Mouse (Mus musculus) heart, embryonic 13.5 days (tissue): ENCODE results near the gene Arid3a. TPM values are rescaled to one million over a fixed set of nuclear protein-coding genes. Genes with fewer than 3 reads are reported as not detected.

Experiments
- ATAC-seq: fragments of 200-750 bp; cut with Nextera tagmentation; 2 replicates; pipeline ENCODE4 v1.8.0; 2017; ENCODE audit warnings: moderate TSS enrichment; ENCODE audit not compliant: insufficient number of reproducible peaks, low FRiP score, low TSS enrichment; ENCODE audit errors: extremely low read depth
- H3K27ac ChIP-seq: fragments of 300-500 bp; sonication (generic); replicated peaks from 2 replicates; pipeline ENCODE4 v1.5.1; 2015; ENCODE audit warnings: moderate library complexity, mild to moderate bottlenecking, inconsistent platforms
- H3K27me3 ChIP-seq: fragments of 300-500 bp; sonication (generic); replicated peaks from 2 replicates; pipeline ENCODE4 v1.6.1; 2015; ENCODE audit warnings: mild to moderate bottlenecking, inconsistent platforms
- H3K36me3 ChIP-seq: fragments of 300-500 bp; sonication (generic); 2 replicates; pipeline ENCODE4 v1.6.1; 2015; ENCODE audit warnings: mild to moderate bottlenecking, inconsistent platforms
- H3K4me1 ChIP-seq: fragments of 300-500 bp; sonication (generic); 2 replicates; pipeline ENCODE4 v1.6.1; 2015; ENCODE audit warnings: inconsistent platforms
- H3K4me2 ChIP-seq: fragments of 300-500 bp; sonication (generic); 2 replicates; pipeline ENCODE4 v1.6.1; 2015; ENCODE audit warnings: inconsistent platforms, mild to moderate bottlenecking, moderate library complexity
- H3K4me3 ChIP-seq: fragments of 300-500 bp; sonication (generic); 2 replicates; pipeline ENCODE4 v1.5.1; 2015; ENCODE audit warnings: moderate library complexity, mild to moderate bottlenecking, inconsistent platforms
- H3K9ac ChIP-seq: fragments of 300-500 bp; sonication (generic); 2 replicates; pipeline ENCODE4 v1.6.1; 2015; ENCODE audit warnings: inconsistent platforms, mild to moderate bottlenecking, moderate library complexity
- H3K9me3 ChIP-seq: fragments of 300-500 bp; sonication (generic); 2 replicates; pipeline ENCODE4 v1.6.1; 2016; ENCODE audit warnings: inconsistent platforms
- WGBS: fragments of 180-500 bp; shearing (Covaris S2); methylation state at CpG from one replicate; pipeline ENCODE4 v1.1.7; 2015; ENCODE audit warnings: mixed read lengths; 5-methylcytosine and 5-hydroxymethylcytosine counted together
- polyA plus RNA-seq: library from polyadenylated mRNA; unstranded; fragments of >200 nt; fragmentation: Nextera tagmentation; extraction: Ambion mirVana; gene quantifications from 2 replicates; pipeline ENCODE4 v1.2.1, GENCODE M21; 2015

Arid3a gene
- polyA plus RNA-seq, 1 experiment from 2014 or later = 4.2 TPM

DNA sequence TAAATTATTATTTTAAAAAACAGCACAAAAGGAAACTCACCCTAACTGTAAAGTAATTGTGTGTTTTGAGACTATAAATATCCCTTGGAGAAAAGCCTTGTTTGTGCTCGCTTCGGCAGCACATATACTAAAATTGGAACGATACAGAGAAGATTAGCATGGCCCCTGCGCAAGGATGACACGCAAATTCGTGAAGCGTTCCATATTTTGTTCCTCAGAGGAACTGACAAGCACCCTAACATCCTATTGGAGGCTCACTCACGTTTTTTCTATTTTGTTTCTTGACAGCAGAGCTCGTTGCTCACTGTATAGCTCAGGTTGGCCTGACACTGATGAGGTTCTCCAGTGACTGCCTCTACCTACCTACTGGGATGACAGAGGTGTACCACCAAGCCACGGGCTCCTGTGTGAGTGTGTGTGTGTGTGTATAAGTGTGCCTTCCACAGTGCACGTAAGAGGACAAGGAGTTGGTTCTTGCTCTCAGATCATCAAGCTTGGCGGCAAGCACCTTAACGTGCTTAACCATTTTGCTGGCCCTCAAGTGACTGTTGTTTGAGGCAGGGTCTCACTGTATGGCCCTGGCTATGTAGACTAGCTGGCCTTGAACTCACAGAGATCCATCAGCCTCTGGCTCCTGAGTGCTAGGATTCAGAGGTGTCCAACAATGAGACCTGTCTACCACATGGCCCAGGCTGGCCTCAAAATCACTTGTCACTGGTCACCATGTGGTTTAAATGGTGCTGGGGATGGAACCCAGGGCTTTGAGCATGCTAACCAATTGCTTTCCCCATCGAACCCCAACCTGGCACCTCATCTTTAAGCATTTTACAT lies 17.5 kb upstream of the Arid3a start:
- no peak for ATAC-seq
- WGBS = 24% methylated on average over 14 of the region's 14 CpGs
- H3K36me3 ChIP-seq = peaks cover 62% of the 10 kb centered on the region
- peak overlapping the region; percentile 68 for H3K4me2 ChIP-seq
- H3K27me3 ChIP-seq = no peaks in the 10 kb centered on the region
- peak overlapping the region; percentile 71 for H3K4me3 ChIP-seq
- peak overlapping the region; percentile 57 for H3K9ac ChIP-seq
- H3K27ac ChIP-seq = peak overlapping the region; percentile 51
- H3K4me1 ChIP-seq = peaks cover 22% of the 10 kb centered on the region
- H3K9me3 ChIP-seq = no peaks in the 10 kb centered on the region

DNA sequence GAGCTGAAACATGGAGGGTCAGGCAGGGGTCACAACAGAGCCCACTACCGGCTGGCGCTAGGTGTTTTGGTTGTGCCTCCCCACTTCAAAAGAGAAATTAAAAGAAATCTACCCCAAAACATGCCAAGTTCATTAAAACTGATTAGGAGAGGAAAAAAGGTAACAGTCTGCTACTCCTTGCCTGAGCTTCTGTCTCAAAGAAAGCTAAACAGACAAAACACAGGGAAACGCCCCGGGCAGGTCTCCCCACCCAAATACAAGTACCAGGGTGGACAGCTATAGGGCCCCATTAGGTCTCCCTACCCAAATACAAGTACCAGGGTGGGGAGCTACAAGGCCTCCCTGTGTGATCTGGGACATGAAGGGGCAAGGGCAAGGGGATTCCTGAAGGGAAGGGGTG lies 16.3 kb upstream of the Arid3a start, which contains the start of gene Gm26602:
Gene Gm26602, plus strand, starts transcription at position 301 of the 400 bp plus-strand sequence.
- no peak within 1 kb of the TSS for H3K4me2 ChIP-seq
- peaks cover 34% of the 10 kb centered on the region for H3K4me1 ChIP-seq
- no peak within 1 kb of the TSS for H3K27ac ChIP-seq
- WGBS = 95% methylated on average over 4 of the region's 4 CpGs
- H3K36me3 ChIP-seq = peaks cover 50% of the 10 kb centered on the region
- no peak within 1 kb of the TSS for H3K4me3 ChIP-seq
- no peaks in the 10 kb centered on the region for H3K27me3 ChIP-seq
- H3K9ac ChIP-seq = peak within 1 kb of the TSS; percentile 4; the same call in 1 of the 2 replicates
- H3K9me3 ChIP-seq = no peaks in the 10 kb centered on the region
- no peak for ATAC-seq

DNA sequence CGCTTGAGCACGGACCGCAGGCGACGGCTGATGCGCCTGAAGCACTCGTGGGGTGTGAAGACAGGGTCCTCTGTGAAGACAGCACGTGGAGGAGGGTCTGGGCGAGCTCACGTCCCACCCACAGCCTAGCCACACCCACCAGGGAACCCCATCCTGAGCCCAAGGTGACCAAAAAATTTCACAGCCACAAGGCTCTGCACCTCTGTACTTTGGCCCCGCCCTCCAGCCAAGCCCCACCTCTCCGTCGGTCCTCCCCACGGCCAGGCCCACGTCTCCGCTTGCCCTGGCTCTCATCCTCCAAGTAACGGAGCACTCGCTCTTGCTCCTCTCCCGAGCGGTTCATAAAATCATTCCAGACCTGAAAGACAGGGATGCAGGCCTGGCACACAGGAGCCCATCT lies 14.4 kb upstream of the Arid3a start:
- Histone ChIP-seq H3K36me3 (peaks cover 32% of the 10 kb centered on the region), H3K9me3 (no peaks in the 10 kb centered on the region), H3K4me3 (no peak overlapping the region), H3K27ac (no peak overlapping the region), H3K9ac (no peak overlapping the region; the same call in 1 of the 2 replicates), H3K4me1 (peaks cover 44% of the 10 kb centered on the region), H3K4me2 (no peak overlapping the region), H3K27me3 (peaks cover 2% of the 10 kb centered on the region)
- no peak for ATAC-seq
- 64% methylated on average over 20 of the region's 20 CpGs for WGBS

DNA sequence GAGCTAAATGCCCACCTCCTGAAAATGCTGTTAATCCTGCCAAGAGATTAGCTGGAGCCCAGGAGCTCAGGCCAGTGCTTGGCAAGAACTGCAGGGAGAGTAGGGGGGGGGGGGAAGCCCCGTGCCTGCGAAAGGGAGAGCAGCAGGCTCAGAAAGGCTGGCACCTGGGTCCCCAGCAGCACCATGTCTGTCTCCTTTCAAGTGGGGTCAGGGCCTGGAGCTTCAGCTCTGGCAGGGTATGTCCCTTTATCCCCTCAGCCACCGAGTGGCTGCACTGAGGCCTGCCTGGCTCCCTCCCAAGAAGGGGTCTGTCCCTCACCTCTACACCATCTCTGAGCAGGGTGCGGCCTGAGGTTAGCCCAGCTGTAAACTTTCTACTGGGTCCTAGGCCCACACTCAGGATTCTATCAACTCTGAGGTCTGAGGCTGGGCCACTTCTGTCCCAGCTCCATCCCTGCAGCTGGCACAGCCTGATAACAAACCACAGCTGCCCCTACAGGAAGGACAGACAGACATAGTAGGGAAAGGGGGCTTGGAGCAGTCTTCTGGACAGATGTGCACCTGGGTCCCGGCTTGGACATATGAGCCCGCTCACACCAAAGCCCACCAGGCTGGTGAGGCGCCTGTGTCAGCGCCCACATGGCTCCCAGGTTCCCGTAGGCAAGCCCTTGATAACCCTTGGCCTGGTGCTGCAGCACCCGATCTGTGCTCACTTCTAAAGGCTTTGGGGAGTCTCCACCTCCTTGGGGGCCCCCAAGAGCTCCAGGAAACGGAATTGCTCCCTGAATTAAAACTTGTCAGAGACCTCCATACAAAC lies 12.5 kb upstream of the Arid3a start:
- ATAC-seq = no peak
- H3K27me3 ChIP-seq = peaks cover 21% of the 10 kb centered on the region
- peak overlapping the region; percentile 58 for H3K9ac ChIP-seq
- H3K27ac ChIP-seq = no peak overlapping the region
- WGBS = 57% methylated on average over 11 of the region's 11 CpGs
- H3K4me2 ChIP-seq = peak overlapping the region; percentile 86; the same call in 1 of the 2 replicates
- 0 out of 2 replicates have a peak overlapping the region, but pooled peaks have one; percentile 6 for H3K4me3 ChIP-seq
- H3K9me3 ChIP-seq = no peaks in the 10 kb centered on the region
- peaks cover 32% of the 10 kb centered on the region for H3K36me3 ChIP-seq
- peaks cover 50% of the 10 kb centered on the region for H3K4me1 ChIP-seq

DNA sequence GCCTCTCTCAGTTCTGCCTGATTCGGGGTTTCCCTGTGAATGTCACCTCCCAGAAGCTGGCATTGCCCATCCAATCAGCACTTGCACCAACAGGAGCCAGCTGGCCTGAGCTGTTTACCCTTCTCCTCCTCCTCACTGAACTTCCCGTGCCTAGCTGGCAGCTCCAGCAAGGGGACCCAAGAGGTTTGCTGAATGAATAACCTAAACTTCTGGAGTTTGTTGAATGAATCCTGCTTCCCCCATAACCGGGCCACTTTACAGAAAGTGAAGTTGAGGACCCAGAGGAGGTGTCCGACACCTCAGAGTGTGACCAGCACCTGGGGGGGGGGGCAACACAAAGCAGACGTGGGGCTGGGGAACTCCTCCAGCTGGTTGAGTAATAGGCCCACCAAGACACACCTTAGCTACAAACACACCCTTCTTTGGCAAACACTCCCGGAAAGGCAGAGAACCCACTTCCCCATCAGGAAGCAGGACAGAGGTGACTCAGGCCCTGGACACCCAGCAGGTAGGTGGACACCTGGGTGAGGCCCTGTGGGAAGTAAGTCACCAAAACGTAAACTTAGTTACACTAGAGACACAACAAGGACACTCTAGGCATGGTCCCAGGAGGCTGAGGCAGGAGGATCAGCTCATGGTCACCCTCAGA lies 11.8 kb upstream of the Arid3a start:
- peak overlapping the region; percentile 58 for H3K9ac ChIP-seq
- peaks cover 28% of the 10 kb centered on the region for H3K27me3 ChIP-seq
- peaks cover 48% of the 10 kb centered on the region for H3K4me1 ChIP-seq
- 0 out of 2 replicates have a peak overlapping the region, but pooled peaks have one; percentile 6 for H3K4me3 ChIP-seq
- H3K36me3 ChIP-seq = peaks cover 32% of the 10 kb centered on the region
- peak overlapping the region; percentile 86 for H3K4me2 ChIP-seq
- no peaks in the 10 kb centered on the region for H3K9me3 ChIP-seq
- ATAC-seq = no peak
- WGBS = 68% methylated on average over 7 of the region's 7 CpGs
- no peak overlapping the region for H3K27ac ChIP-seq

DNA sequence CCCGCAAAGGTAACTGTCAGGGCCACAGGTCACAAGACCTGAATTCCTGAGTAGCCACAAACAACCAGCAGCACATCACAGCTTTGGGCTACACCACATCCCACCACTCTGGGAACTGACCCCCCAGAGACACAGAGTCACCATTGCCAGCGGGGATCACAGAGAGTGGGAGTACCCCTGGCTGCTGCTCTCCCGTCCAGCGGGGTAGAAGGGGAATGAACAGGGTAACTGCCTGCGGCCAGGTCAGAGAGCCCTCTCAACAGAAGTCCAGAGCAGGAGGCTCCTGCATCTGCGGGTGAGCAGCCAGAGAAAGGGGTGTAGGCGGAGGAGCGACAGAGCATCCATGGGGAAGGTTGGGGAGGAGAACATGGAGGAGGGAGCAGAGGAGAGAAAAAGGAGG lies 10.8 kb upstream of the Arid3a start:
- H3K4me1 ChIP-seq = peaks cover 55% of the 10 kb centered on the region
- H3K4me2 ChIP-seq = peak overlapping the region; percentile 86
- H3K4me3 ChIP-seq = peak overlapping the region; percentile 67
- no peaks in the 10 kb centered on the region for H3K9me3 ChIP-seq
- peaks cover 24% of the 10 kb centered on the region for H3K36me3 ChIP-seq
- ATAC-seq = no peak
- peak overlapping the region; percentile 94 for H3K9ac ChIP-seq
- peaks cover 39% of the 10 kb centered on the region for H3K27me3 ChIP-seq
- 11% methylated on average over 8 of the region's 8 CpGs for WGBS
- peak overlapping the region; percentile 54; the same call in 1 of the 2 replicates for H3K27ac ChIP-seq

DNA sequence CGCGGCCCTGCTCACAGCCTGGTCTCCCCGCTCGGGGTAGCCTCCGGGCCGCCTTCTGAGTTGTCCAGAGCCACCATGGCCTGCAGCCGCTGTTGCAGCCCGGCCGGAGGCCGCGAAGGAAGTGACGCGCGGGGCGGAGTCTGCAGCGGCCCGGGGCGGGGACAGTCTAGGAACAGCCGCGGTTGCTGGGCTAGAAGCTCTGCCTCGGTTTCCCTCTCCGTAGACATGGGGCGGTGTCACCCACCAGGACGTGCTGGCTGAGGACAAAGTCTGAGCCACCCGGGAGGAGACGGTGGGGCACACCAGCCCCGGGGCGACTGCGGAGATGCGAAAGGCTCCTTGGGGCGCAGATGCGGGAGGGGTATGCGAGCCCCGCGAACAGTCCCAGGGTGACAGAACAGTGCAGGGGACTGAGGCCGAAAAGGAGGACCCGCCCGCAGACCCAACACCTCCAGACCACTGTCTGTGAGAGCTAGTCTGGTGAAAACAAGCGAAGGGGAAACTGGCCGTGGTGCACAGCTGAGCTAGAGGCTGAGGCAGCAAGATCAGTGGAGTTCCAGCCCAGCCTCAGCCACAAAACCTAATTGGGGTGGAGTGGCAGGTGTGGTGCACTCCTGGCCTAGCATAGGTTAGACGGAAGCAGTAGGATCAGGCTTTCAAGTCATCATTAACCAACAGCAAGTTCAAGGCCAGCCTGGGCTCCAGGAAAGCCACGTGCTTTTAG lies 9.9 kb upstream of the Arid3a start, which contains the start of gene Kiss1r:
Gene Kiss1r, plus strand, starts transcription at position 164 of the 724 bp plus-strand sequence.
- Histone ChIP-seq H3K9ac (peak within 1 kb of the TSS; percentile 94), H3K9me3 (no peaks in the 10 kb centered on the region), H3K4me2 (peak within 1 kb of the TSS; percentile 86), H3K4me3 (peak within 1 kb of the TSS; percentile 67), H3K27me3 (peaks cover 47% of the 10 kb centered on the region), H3K4me1 (peaks cover 63% of the 10 kb centered on the region), H3K27ac (peak within 1 kb of the TSS; percentile 54), H3K36me3 (peaks cover 15% of the 10 kb centered on the region)
- ATAC-seq = peak; percentile 66
- WGBS = 2% methylated on average over 42 of the region's 42 CpGs

DNA sequence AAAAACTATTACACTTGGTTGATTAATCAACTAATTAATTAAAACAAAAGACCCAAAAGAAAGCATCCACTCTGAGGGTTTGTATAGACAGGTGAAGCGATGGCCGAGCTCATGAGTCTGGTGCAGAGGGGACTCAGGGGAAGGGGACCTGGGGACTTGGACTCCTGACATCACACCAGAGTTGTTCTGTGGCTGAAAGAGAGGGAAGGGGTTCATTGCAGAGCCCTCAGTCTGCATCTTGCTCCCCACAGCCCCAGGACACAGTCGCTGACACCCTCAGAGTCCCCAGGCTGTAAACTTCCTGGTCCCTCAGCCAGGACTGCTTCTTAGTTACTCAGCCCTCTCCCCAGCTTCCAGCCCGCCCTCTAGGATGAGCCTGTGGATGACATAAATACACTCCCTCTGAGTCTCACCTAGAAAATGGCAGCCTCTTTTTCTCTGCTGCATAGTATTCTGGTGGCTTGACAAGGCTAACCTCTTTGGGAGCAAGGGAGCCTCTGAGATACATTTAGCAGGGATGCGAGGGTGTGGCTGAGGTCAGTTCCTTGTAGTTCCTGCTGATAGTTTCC lies 9.2 kb upstream of the Arid3a start:
- peak overlapping the region; percentile 94 for H3K9ac ChIP-seq
- H3K36me3 ChIP-seq = peaks cover 9% of the 10 kb centered on the region
- peaks cover 54% of the 10 kb centered on the region for H3K27me3 ChIP-seq
- H3K4me1 ChIP-seq = peaks cover 63% of the 10 kb centered on the region
- peak overlapping the region; percentile 86 for H3K4me2 ChIP-seq
- H3K4me3 ChIP-seq = peak overlapping the region; percentile 67
- no peak overlapping the region for H3K27ac ChIP-seq
- no peak for ATAC-seq
- no peaks in the 10 kb centered on the region for H3K9me3 ChIP-seq
- WGBS = 59% methylated on average over 5 of the region's 5 CpGs

DNA sequence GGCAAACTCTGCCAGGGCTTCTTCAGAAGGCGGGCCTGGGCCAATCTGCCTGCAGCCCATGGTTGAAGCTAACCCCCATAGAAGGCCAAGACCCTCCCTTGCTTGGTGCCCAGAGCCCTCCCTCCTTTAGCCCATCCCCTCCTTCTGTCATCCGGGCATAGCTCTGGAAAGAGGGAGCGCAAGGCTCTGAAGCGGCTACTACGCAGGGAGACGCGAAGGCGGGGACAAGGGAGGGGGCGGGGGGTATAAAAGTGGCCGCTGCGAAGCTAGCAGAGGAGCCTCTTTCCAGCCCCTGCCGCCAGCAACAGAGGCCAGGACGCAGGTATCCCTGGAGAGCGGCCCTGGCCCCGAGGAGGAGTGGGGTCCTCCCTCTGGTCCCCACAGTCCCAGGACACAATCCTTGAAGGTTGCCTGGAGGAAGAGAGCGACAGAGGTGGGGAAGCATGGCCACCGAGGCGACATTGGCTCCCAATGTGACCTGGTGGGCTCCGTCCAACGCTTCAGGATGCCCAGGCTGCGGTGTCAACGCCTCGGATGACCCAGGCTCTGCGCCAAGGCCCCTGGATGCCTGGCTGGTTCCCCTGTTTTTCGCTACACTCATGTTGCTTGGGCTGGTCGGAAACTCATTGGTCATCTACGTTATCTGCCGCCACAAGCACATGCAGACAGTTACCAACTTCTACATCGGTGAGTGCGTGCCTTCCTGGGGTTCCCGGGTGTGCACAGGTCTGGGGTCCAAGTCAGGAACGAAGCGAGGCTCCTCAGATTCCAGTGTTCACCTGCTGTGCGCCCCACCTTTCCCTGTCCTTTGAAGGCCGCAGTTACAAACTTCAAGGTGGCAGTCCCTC lies 8.4 kb upstream of the Arid3a start:
- 7% methylated on average over 35 of the region's 35 CpGs for WGBS
- peaks cover 63% of the 10 kb centered on the region for H3K4me1 ChIP-seq

More for the DNA sequence above, 8.4 kb upstream of the Arid3a start:
- peaks cover 62% of the 10 kb centered on the region for H3K27me3 ChIP-seq
- H3K9ac ChIP-seq = peak overlapping the region; percentile 60
- H3K9me3 ChIP-seq = no peaks in the 10 kb centered on the region
- peak overlapping the region; percentile 67 for H3K4me3 ChIP-seq
- H3K27ac ChIP-seq = no peak overlapping the region
- peak overlapping the region; percentile 60 for H3K4me2 ChIP-seq
- ATAC-seq = no peak
- peaks cover under 1% of the 10 kb centered on the region; the same call in 1 of the 2 replicates for H3K36me3 ChIP-seq
